Mouse (Mus musculus) activated CD4-positive, CD25-positive, alpha-beta regulatory T cell, adult 4 months (primary cell): Measurements from ENCODE around the gene Hpse2. TPM values are rescaled to one million over a fixed set of nuclear protein-coding genes. Genes with fewer than 3 reads are reported as not detected.
"Not testable (repeated sequence)": the region's sequence is repeated elsewhere in the genome, so short reads cannot be mapped to it uniquely, and the experiment has no call there.

Source experiments
- ATAC-seq: one replicate; pipeline ENCODE4 v1.8.0; 2017
- polyA plus RNA-seq, 2 experiments: library from polyadenylated mRNA; unstranded; fragments of 100-300 nt; shearing (Covaris generic); gene quantifications; one replicate each; pipeline ENCODE4 v1.2.1; 2017

Gene Hpse2
- under 1 TPM in 1 of 2 experiments, not detected in 1; 0.08 TPM for polyA plus RNA-seq

- ATAC-seq, result no peak
These were observed at the start of gene Hpse2 for GRCm38 (mm10) chr19:43388017-43388904. Hpse2 (minus strand) TSS chr19:43388355.

GRCm38 (mm10) chr19:43427446-43428224, 39.5 kb upstream of the Hpse2 start:
- no peak for ATAC-seq

GRCm38 (mm10) chr19:43424082-43424481, 35.9 kb upstream of the Hpse2 start:
- ATAC-seq, result no peak

GRCm38 (mm10) chr19:43420506-43420905, 32.4 kb upstream of the Hpse2 start:
- ATAC-seq, result no peak

DNA sequence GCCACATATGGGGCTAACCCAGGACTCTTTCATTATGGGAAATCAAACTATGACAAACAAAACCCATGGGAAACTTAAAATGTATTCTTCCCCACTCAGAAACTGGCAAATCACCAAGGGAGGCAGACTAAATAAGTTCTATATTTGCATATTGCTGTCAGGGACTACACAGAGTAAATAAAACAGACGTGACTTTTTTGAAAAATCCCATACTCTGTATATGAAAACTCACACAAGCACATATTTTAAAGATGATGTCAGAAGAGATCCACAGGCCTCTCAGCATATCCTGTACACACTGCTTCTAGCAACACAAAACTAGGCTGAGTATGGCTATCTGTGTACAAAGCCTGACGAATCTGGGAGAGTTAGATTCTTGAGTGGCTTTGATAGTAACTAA, 27.4 kb upstream of the Hpse2 start:
- ATAC-seq, result no peak

- no peak for ATAC-seq
These were observed 19.0 kb upstream of the Hpse2 start for GRCm38 (mm10) chr19:43407181-43407580.

DNA sequence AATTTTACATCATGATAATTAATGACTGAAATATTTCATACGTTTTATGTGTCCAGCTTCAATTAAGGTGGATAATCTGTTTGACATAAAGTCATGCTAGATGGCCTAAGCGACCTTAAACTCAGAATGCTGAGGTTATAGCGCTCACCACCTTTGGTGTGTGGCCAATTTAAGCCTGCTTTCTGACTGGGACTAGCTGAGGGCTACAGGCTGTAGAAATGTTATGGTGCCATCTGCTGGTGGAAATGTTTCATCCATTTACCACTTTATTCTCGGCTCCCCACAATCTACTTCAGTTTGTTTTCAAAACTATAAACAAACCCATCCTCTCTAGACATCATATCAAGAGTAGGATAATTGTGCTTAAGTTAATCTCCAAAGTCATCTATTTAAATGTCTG, 8.2 kb upstream of the Hpse2 start:
- ATAC-seq, result no peak

DNA sequence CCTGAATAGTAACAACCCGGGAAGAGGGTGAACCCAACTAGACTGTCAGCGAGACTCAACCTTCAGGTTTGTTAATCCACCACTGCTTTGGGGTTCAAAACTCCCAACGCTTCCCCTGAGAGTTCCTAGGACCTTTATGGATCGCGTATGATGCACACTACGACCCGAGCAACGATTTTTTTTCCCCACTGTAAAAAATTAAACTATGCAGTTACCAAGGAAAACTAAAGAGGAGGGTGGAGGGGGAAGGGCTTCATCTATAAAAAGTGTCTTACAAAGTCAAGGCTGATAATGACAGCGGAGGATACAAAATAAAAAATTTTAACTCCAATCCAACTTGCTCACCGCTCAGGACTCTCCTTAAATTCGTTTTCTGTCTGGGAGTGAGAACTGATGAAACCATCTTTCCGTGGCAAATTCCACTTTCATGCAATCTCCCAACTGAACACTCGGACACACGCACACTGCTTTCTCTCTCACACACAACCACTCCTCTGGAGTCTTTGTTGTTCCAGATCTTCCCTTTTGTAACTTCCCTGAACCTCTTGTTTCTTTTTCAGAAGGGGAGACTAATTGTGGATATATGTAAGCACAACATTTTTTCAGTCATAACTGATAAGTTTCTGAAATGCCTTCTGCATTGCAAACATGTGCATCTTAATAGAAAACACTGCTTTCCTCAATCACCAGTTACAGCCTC, 934 bp downstream of the Hpse2 start:
- no peak for ATAC-seq

GRCm38 (mm10) chr19:43386041-43386952, 1.9 kb downstream of the Hpse2 start:
- ATAC-seq, result no peak

DNA sequence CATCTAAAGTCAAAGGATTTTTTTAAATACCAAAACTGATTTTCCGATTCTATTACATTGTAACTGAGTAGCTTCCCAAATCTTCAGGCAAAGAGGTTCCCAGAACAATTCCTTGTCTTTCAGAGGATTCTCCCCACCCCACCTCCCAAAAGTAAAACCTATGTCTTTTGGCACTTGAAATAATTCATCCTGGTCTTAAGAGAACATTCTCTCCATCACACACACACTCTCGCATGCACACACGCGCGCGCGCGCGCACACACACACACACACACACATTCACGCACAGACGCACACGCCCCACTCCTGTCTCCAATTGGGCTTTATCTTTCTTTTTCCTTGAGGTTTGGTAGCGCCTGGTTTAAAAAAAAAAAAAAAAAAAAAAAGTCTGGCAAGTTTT, 2.7 kb downstream of the Hpse2 start:
- ATAC-seq, result no peak

DNA sequence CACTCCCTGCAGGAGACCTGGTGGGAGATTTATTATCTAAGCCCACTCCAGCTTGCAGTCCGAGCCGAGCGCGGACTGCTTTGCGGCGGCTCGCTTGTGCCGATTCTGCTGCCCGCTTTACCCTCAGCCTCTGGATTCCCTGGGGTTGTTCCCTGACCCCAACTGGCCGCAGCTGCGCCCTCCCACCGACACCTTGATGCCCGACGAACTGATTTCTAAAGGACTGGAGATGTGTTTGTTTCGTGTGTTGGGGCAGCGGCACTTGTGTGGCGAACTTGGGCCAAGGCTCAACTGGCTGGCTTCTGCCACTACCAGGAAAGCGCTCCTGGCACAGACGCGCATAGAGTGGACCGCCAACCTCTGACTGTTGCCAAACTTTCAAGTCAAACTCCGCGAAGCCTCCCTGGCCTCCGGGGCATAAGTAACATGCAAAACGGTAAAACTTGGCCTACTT, 3.1 kb downstream of the Hpse2 start:
- no peak for ATAC-seq

DNA sequence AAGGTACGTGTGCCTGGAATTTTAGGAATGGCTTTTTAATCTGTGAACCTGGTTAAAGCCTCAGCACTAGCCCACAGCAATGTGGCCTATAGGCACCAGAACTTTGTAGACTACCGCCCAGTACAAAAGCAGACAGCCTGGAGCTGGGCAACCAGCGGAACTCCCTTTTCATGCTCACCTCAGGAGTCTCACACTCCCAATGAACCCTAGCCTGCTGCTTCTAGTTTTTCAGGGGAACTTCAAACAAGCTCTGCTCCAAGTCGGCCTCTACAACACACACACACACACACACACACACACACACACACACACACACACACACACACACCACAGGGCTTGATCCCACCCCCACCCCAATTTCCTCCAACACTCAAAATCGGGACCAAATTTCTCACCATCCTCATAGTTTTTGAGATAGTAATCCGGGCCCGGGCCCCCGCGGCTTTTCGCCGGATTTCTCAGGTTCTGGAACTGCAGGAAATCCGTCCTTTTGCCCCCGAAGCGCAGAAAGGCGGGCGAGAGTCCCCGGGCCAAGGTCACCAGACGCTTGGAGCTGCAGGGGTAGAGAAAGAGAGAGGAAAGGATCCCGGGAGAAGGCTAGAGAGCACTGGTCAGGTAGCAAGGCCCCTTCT, 3.7 kb downstream of the Hpse2 start:
- ATAC-seq, result no peak

- ATAC-seq, result no peak
These were observed 29.3 kb downstream of the Hpse2 start for GRCm38 (mm10) chr19:43358830-43359229.

- no peak for ATAC-seq
These were observed 77.0 kb downstream of the Hpse2 start for GRCm38 (mm10) chr19:43311125-43311524.

- no peak for ATAC-seq
These were observed 81.4 kb downstream of the Hpse2 start for GRCm38 (mm10) chr19:43306756-43307155.

DNA sequence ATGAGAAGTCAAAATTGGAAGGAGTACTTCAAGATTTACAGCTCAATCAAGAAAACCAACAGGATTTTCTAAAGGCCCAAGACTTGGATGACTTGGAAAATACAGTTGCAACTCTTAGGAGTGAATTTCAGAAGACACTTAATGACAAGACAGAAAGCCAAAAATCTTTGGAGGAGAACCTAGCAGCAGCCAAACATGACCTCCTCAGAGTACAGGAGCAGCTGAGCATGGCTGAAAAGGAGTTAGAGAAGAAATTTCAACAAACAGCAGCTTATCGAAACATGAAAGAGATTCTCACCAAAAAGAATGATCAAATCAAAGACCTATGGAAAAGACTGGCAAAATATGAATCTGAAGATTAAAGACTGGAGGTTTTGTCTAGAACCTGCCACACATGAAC, 106.8 kb downstream of the Hpse2 start:
- not testable (repeated sequence) for ATAC-seq

DNA sequence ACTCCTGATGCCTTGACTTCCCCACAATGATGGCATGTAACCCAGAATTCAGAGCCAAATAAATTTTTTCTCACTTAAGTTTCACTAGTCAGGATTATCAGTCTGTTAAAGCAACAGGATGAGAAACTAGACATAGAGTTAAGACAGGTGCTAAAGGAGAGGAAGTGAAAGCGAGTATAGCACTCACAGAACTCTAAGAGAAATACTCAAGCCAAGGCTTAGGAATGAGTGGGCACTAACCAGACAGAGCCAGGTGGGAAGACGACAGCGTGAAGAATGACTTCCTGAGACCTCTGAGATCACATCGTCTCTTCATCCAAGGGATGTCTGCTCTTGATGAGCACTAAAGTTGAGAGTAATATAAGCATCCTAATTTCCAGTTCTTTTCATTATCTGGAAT, 144.2 kb downstream of the Hpse2 start:
- ATAC-seq, result no peak

DNA sequence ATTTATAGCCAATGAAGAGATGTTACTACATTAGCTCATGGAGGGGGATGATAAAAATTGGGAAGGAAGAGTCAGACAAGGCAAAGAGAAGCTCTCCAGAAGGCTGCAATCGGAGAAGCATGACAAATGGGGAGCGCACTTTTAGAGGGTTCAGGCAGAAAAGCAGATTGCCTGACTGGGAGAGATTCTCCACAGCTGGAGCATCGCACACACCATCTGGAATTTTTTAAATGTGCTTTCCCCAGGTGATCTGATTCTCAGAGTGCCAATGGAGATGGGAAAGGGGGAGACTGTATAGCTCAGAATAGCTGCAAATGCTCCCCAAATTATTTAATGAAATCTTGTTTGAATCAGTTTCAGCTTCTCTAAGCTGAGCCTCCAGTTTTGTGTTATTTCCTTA, 156.4 kb downstream of the Hpse2 start:
- ATAC-seq, result no peak

- no peak for ATAC-seq
These were observed 194.6 kb downstream of the Hpse2 start for GRCm38 (mm10) chr19:43193562-43193961.

DNA sequence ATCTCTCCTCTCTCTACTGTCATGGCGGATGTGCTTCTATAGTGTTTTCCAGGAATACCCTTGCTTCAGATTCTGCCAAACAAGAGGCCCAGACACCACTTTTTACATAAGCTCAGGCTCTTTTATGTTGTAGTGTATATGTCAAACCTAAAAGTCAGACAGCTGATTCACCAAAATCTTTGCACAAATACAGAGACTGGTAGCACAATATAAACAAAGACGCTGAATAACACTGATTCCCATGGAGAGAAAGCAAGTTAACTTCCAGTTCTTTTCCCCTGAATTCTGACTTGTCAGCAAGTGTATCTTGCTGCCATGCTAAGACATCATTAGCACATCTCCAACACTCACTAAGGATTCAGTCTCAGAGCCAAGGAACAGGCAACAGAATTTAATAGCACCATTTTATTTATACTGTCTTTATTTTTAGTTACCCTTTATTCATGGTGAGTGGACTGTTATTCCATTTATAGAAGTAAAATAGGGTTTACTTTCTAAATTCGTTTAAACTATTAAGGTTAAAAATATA, 212.7 kb downstream of the Hpse2 start:
- ATAC-seq, result no peak

- ATAC-seq, result no peak
These were observed 213.3 kb downstream of the Hpse2 start for GRCm38 (mm10) chr19:43174812-43175211.
